Mouse (Mus musculus) thymus, adult 2 months (tissue): ENCODE results near the gene Slc50a1.

Source experiments
- CTCF ChIP-seq: fragments of 200-500 bp; IDR thresholded peaks from 2 replicates; pipeline ENCODE4 v1.5.1; 2012; ENCODE audit warnings: mild to moderate bottlenecking, control low read depth, low read length, moderate library complexity, borderline replicate concordance; ENCODE audit not compliant: control insufficient read depth, poor library complexity, insufficient read depth; ENCODE audit errors: extremely low read depth
- POLR2A ChIP-seq: fragments of 200-500 bp; IDR thresholded peaks from 2 replicates; pipeline ENCODE4 v1.6.1; 2012; ENCODE audit warnings: mild to moderate bottlenecking, low read length, control low read depth, moderate library complexity; ENCODE audit not compliant: control insufficient read depth, poor library complexity, insufficient read depth; ENCODE audit errors: extremely low read depth

GRCm38 (mm10) chr3:89308089-89308488, 37.7 kb upstream of the Slc50a1 start:
- TF ChIP-seq POLR2A (no peak), CTCF (peak; percentile 76; the same call in 1 of the 2 replicates)
